Mouse (Mus musculus): ENCODE results near the gene Itgb4.

The Itgb4 gene

GRCm38 (mm10) chr11:115974309-115975082 is at the start of gene Itgb4:
Itgb4 (plus strand) TSS chr11:115974709.
- in situ Hi-C loops (cut with MboI, MseI): no loop called here

DNA sequence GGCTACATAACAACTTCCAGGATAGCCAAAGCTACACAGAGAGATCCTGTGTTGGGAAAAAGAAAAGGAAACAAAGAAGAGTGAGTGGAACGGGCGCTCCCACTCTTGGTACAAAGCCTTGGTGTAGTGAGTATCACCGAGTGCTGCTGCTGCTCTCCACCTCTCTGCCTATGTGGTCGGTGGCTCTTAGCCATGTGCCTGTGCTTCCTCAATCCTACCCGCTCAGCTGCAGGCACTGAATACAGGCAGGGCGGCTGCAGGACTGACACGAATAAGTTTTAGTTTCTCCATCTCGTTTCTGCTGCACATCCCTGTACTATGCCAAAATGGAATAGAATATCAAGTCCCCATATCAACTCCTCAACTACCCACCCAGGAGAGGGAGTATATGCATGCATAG is 45.5 kb upstream of the Itgb4 start:
- in situ Hi-C loops (cut with MboI, MseI): no loop called here

DNA sequence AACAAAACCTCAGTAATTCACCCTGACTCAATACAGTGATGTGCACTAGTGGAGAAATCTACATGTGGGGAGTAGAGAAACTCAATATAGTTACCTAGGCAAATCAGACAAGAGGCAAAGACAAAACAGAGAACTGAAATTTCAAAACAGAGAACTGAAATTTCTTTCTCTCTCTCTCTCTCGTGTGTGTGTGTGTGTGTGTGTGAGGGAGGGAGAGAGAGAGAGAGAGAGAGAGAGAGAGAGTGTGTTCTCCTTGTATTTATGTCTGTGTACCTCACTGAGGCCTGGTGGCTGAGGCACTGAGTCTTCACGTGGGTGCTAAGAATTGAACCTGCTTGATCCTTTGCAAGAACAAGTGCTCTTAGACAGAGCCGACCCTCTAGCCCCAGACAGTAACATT is 44.7 kb upstream of the Itgb4 start:
- in situ Hi-C loops (cut with MboI, MseI): no loop called here

- in situ Hi-C loops (cut with MboI, MseI): no loop called here
These were observed 43.3 kb upstream of the Itgb4 start for GRCm38 (mm10) chr11:115931235-115931634.

- in situ Hi-C loops (cut with MboI, MseI): no loop called here
These were observed 41.3 kb upstream of the Itgb4 start, which contains the start of the genes Sap30bp and Recql5 for GRCm38 (mm10) chr11:115933108-115933746. Sap30bp (plus strand) TSS chr11:115933282. Recql5 (minus strand) TSS chr11:115933477.

- in situ Hi-C loops (cut with MboI, MseI): no loop called here
These were observed 40.8 kb upstream of the Itgb4 start for GRCm38 (mm10) chr11:115933747-115934110.

DNA sequence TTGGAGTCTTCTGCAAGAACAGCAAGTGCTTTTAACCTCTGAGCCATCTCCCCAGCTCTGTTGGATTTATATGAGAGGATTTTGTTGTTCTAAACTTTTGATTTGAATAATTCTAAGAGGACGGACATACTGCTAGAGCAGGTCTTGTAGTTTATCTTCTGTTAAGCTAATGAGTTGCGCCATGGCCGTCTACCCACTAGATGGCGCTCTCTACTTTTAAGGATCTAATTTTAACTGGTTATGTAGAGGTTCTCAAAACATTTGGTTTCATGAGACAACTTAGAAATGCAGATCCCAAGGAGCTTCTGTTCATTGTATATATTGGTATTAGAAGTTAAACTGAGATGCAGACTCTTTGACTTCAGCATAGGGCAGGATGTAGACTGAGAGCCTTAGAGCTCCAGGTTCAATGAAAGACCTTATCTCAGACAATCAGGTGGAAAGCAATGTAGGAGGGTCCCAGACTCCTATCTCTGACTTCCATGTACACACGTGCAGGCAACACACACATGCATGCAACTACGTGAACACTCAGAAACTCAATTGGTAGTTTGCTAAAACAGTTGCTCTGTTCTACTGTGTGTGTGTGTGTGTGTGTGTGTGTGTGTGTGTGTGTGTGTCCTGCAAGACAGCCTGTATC is 34.7 kb upstream of the Itgb4 start:
- in situ Hi-C loops (cut with MboI, MseI): loop anchor here in 1 of 2 experiments (10.0 kb wide), 1 partner anchor 55 kb away; no protein-coding TSS in a partner anchor

- in situ Hi-C loops (cut with MboI, MseI): loop anchor here in 1 of 2 experiments (10.0 kb wide), 1 partner anchor 53 kb away; no protein-coding TSS in a partner anchor
These were observed 32.5 kb upstream of the Itgb4 start for GRCm38 (mm10) chr11:115941980-115942379.

GRCm38 (mm10) chr11:115945247-115945646 is 29.3 kb upstream of the Itgb4 start:
- in situ Hi-C loops (cut with MboI, MseI): loop anchor here in 1 of 2 experiments (10.0 kb wide), 1 partner anchor 50 kb away; no protein-coding TSS in a partner anchor

DNA sequence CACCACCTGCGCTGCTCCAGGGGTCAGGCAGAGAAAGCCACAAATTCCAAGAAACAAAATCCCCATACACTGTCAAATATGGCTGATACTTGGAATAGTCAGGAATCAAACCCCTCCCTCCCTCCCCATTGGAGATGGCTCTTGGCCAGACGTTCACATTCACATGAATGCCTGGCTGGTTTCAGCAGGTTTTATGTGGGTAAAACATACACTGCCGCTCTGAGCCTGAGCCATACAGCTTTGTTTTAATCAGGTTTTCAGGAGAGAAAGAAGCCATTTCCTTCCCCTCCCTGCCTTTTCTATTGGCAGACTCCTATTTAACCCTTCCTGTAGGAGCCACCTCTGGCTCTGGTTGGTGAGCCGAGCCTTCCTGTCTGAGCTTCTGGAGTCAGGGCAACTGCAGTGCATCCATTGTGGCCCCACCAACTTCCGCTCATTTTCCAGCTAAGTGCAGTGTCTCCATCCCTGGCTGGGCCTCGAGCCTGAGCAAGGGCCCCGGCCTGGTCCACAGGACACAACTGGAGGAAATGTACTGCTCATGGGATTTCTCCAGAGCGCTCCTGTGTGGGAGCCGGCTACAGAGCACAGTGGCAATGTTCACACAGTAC is 28.2 kb upstream of the Itgb4 start:
- in situ Hi-C loops (cut with MboI, MseI): loop anchor here in 1 of 2 experiments (10.0 kb wide), 1 partner anchor 48 kb away; no protein-coding TSS in a partner anchor

GRCm38 (mm10) chr11:115948316-115948715 is 26.2 kb upstream of the Itgb4 start:
- in situ Hi-C loops (cut with MboI, MseI): loop anchor here in 1 of 2 experiments (10.0 kb wide), 1 partner anchor 46 kb away; no protein-coding TSS in a partner anchor

DNA sequence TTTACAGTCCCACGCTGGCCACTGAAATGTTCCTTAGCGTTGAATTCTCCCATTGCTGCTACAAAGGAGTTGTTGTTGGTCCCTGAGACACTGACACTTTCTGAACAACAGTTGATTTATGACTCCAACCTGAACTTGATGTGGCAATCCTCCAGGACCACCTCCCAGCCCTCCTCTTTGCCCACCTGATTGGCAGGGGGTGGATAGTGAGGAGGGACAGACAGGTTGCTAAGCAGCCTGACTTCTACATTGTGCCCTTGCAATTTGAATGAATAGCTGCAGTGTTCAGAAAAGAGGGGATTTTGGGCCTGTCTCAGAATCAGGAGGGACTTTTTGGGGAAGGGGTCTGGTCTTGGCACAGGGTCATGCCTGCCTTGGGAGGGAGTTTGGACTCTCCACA is 23.8 kb upstream of the Itgb4 start:
- in situ Hi-C loops (cut with MboI, MseI): no loop called here

GRCm38 (mm10) chr11:115954712-115955111 is 19.8 kb upstream of the Itgb4 start:
- in situ Hi-C loops (cut with MboI, MseI): no loop called here

GRCm38 (mm10) chr11:115955195-115955858 is 19.2 kb upstream of the Itgb4 start:
- in situ Hi-C loops (cut with MboI, MseI): no loop called here

GRCm38 (mm10) chr11:115956453-115956852 is 18.1 kb upstream of the Itgb4 start:
- in situ Hi-C loops (cut with MboI, MseI): no loop called here

DNA sequence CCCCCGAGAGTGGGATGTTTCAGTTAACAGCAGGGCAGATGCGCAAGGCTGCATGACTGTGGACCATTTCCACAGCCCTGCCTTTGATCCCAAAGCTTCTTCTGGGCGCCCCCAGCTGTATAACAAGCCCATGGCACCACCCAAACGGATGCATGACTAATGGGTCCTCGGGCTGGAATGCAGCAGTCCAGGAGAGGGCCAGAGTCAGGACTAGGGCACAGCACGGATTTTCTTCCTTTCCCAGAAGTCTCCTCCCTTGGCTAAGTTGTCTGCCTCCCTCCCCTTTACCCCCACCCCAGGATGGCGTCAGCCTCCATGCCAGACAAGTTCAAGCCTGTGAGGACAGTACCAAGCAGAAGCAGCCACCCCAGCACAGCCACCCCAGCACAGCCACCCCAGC is 16.5 kb upstream of the Itgb4 start:
- in situ Hi-C loops (cut with MboI, MseI): no loop called here

DNA sequence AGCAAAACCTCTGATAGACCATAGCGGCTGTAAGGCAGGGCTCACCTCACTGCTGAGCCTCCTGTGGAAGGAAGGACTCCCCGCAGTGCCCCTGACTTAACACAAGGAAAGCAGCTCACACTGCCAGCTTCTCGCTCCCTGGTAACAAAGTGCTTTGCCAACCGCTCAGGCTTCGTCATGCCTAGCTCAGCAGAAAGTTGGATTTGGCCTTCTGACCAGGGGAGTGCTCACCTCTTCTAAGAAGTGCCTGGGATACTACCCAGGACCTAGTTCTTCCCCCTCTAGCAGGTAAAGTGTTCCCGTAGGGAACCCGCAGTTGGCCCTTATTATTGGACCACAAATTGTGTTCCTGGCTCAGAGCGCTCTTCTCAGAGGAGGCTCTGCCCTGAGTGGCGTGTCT is 15.5 kb upstream of the Itgb4 start:
- in situ Hi-C loops (cut with MboI, MseI): no loop called here

DNA sequence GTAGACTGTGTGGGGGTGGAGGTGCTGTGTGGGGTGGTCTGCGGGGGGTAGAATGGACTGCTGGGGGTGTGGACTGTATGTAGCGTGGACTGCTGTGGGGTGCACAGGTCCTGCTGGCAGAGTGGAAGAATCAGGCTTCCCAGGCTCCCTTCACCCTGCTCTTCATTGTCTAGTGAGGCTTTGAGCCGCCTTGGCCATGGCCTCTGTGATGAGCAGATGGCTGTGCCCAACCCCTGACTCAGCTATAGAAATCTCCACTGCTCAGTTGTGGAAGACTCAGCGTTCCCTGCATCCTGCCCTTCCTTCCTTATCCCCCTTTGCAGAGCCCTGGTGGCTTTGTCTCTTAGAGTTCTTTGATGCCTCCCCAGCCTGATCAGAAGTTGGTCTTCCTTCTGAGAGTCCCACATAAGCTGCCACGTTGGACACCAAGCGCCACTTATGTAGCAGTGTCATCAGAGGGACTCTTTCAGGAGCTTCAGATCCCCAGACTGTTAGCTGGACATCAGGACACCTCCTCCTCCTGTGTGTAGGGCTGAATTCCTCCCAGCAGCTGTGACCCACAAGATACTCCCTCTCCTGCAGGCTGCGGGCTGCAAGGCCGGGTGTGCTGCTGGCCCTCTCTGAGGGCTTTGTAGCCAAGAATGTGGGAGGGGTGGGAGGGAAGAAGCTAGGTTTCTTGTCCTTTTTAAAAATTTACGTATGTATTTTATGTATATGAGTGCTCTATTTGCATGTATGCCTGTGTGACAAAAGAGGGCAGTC is 11.7 kb upstream of the Itgb4 start:
- in situ Hi-C loops (cut with MboI, MseI): no loop called here

DNA sequence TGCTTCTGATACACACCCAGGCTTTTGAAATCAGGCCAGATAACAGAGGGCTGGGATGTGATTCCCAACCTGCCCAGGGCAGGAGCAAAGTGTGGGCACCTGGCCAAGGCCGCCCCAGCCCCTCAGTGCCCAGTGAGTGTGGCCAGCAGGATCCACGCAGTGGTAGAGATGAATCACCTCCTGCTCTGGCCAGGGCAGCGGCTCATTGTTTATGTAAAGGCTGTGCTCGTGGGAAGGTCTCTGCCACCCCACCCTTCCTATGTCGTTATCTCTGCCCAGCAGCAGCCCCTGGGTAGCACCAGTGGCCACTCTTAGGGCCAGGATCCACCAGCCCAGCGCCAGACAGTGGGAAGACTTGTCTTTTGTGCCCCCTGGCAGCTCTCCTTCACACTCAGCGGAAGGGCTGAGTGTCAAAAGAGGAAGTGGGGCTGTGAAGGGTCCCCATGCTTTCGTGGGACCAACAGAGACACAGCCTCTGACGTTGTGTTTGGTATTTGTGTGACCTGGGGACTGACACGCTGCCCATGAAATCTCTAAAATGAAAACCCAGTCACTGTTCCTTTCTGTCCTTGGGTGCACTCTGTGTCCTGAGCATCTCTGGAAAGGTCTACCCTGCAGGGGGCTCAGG is 9.4 kb upstream of the Itgb4 start:
- in situ Hi-C loops (cut with MboI, MseI): no loop called here
